Mouse (Mus musculus): ENCODE measurements around the gene Cd164l2.

Cd164l2 gene

GRCm38 (mm10) chr4:133196136-133196535 is 15.8 kb upstream of the Cd164l2 start:
- no peak for DNase-seq

DNA sequence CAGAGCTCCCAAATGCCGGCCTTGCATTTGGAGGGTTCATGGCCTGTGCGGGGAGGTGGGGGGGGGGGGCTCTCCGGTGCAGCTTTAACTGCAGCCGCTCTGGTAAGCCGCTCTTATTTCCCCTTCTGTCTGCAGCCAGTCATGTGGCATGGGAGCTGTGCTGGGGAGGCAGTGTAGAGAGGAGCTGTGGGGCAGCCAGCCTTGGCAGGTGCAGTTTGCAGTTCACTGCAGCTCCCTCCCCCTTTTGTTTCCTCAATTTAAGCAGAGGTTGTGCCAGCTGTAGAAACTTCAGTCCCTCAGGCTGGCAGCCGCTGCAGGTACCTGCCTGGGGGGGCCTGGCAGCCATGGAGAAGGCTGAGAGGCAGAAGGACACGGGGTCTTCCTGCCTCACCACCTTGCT is 15.1 kb upstream of the Cd164l2 start:
- no peak for DNase-seq

- DNase-seq, result no peak
Observed at GRCm38 (mm10) chr4:133197355-133197754, 14.6 kb upstream of the Cd164l2 start.

- peak; percentile 77 for DNase-seq
Observed at GRCm38 (mm10) chr4:133197801-133198286, 14.1 kb upstream of the Cd164l2 start.

DNA sequence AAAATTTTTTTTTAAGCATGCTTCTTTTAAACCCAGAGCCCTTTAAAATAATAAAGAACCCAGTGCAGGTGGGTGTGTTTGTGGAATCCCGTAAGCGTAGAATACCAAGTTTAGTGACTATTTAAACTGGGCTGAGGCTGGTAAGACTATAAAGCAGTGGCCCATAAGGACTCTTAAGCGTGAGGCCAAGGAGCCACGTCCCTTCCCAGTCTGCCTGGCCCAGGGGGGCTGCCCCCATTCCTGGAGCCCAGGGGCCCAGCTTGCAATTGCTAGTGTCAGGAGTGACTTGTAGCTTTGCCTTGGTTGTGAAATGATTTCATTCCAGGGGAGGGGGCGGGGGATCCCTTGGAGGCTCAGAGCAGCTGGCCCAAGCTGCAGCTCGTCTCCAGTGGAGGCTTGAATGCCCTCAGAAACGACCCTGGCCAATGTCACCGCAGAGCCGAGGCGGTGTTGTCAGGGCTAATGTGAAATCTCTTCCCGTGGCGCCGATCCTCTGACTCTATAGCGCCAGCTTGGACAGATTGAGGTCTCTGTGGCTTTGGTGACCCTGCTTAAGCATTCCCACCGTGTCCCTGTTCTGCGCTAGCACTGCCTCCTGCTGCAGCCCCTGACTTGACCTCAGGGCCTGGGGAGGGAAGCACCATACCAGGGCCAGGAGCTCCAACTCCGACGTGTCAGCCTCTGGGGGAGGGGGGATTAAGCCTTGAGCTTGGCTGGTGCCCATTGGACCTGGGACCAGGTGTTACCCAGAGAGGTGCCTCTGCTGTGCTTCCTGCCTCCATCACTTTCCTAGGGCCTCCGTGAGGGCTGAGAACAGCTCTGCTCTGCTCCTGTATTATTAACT is 13.4 kb upstream of the Cd164l2 start:
- DNase-seq, result peak; percentile 61

GRCm38 (mm10) chr4:133199743-133200142 is 12.2 kb upstream of the Cd164l2 start:
- no peak for DNase-seq

GRCm38 (mm10) chr4:133200343-133200742 is 11.6 kb upstream of the Cd164l2 start:
- DNase-seq, result peak; percentile 62

DNA sequence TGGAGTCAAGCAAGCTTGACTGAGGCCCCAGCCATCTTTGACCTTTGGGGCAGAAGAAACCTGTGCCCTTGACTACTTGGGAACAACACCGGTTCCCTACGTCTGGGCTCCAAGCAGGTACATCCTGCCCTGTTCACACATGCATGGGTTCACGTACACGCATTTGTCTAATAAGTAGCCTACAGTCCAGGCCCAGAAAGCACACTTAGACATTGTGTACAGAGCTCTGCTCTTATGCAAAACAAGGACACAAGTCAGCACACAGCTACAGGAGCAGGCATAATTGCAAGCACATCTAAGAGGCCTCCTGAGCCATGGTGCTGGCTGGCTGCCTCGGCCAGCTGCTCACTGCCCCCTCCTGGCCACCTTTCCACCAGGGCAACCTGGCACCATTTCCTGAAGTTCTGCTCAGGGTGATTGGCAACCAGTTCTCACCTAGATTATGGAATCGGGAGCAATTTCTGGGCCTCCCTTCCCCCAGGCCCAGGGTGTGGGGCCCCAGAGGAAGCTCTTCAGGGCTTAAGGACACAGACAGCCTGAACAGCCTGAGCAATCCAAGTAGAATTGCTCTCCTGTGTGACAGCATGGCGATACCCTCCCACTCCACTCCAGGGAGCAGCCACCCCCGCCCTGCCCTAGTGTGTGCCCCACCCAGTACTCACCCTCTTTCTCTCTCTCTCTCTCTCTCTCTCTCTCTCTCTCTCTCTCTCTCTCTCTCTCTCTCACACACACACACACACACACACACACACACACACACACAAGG is 10.7 kb upstream of the Cd164l2 start:
- DNase-seq, result peak; percentile 88

GRCm38 (mm10) chr4:133202254-133202653 is 9.7 kb upstream of the Cd164l2 start:
- no peak for DNase-seq

DNA sequence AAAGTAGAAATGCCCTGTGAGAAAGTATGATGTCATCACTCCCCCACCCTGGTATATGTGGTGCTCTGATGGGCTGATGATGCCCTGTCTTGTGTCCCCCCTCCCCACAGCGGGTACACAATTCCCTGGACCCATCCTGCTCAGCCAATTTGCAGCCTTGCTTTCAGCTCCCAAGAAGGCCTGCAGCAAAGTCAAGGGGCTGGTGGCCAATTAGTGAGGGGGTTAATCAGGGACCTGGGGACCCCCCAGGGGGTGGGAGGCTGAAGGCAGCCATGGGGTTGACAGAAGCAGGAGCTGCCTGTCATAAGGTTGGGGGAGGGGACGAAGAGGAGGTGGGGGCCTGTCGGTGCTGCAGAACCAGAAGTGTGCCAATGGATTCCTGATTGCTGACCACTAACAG is 8.3 kb upstream of the Cd164l2 start:
- DNase-seq, result no peak

DNA sequence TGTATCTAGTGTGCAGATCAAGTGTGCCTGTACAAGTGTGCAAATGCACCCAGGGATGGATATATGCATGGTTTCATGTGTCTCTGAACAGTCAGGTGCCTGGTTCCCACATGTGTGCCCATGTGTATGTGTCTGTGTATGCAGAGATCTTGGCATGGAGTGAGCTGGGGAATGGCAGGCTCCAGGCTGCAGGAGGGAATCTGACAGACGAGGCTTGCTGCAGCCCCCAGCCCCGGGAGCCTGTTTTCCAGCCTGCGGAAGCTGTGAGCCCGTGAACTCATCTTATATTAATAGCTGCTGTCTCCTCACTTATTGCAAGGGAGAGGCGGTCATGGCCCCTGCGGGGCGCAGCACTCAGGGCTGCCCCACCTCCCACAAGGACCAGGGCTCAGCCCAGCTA is 7.6 kb upstream of the Cd164l2 start:
- DNase-seq, result no peak

- DNase-seq, result peak; percentile 65
Observed at GRCm38 (mm10) chr4:133209366-133209765, 2.6 kb upstream of the Cd164l2 start.

DNA sequence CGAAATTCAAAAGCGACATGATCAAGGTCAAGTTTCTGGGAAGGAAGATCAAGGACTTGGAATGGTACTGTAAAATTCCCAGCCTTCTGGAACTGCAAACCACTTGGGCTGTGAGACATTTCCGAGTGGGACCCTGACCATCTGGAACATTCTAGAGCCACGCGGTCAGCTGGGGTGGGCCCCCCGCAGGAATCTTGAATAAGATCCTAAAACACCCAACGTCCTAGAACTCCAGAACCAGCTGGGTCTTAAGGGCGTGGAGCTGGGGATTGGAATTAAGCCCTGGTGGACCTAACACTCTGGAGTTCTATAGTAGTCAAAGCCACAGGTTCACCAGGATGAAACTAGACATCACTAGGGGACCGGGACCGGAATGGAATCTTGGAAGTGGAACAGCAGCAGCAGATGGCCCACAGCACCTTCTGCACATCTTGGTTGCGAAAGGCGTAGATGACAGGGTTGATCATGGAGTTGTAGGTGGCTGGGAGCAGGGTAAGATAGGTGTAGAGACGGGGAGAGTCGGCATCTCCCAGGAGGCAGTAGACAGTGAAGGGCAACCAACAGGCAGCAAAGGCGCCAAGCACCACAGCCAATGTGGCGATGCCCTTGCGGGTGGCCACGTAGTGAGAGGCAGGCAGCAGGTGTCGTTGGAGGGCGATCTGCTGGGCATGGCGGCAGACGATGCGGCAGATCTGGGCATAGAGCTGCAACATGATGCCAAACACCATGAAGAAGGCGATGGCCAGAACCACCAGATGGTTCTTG is 1.7 kb upstream of the Cd164l2 start:
- DNase-seq, result no peak

- no peak for DNase-seq
Observed at GRCm38 (mm10) chr4:133210788-133211390, 1.0 kb upstream of the Cd164l2 start.

DNA sequence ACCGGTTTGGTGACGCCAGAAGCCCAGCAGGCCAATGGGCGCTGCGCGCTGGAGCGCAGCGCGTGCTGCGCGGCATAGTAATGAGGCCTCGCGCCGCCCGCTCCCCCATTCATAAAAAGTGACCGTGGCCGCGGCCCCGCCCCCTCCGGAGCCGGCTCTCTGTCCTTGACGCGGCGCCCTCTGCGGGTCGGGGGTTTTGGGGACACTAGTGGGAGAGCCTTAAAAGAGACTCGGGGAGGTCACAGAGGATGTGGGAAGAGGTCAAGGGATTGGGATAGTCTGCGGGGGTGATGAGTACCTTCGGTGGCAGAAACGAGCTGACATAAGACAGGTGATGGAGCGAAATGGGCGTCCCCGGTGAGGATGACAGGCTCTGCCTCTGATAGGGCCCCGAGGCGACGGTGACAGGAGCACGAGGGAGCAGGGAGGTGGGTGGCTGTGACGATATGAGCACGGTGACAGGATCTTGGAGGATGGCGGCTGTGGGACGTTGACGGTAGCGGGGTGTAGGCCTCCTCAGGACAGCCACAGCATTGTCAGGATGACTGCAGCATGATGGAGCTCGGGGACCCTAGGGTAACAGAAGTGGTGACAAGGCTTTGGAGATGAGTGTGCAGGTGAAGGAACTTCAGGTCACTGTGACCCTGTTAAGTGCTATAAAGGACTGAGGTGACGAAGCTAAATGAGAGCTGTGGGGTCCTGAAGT is 784 bp downstream of the Cd164l2 start:
- DNase-seq, result peak; percentile 87

DNA sequence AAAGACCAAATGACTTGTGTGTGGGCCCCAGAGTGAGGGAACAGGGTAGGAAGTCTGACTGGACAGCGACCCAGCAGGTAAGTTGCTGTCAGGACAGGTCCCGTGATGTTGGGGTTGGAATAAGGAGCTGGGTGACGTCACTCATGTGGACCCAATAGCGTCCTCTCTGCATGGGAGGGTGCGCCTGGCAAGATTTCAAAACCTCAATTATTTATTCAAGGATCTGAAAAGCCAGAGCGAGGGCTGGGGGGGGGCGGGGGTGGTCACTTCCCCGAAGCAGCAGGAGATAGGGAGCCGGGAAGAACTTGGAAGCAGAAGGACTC is 1.3 kb downstream of the Cd164l2 start:
- peak; percentile 57 for DNase-seq

DNA sequence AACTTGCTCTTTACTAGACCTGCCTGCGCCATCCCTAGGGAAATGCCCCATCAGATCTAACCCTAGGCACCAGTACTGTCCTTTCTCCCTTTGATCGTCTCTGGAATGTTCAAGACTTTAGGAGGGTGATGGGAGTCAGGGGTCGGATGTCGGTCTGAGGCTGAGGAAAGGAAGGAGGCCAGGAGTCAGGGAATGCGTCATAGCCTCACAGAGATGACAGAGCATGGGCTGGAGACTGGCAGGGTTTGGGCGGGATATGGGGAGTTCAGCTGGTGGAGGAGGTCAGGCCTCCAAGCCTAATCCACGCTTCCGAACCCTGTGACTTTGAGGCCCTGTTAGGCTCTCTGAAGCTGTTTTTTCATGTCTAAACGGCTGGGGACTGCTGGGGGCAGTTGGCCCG is 1.7 kb downstream of the Cd164l2 start:
- no peak for DNase-seq

GRCm38 (mm10) chr4:133217641-133218040 is 5.7 kb downstream of the Cd164l2 start:
- DNase-seq, result peak; percentile 75

GRCm38 (mm10) chr4:133218745-133219144 is 6.8 kb downstream of the Cd164l2 start:
- no peak for DNase-seq

GRCm38 (mm10) chr4:133220656-133221055 is 8.7 kb downstream of the Cd164l2 start:
- peak; percentile 74 for DNase-seq

GRCm38 (mm10) chr4:133221701-133222100 is 9.8 kb downstream of the Cd164l2 start:
- DNase-seq, result no peak

- DNase-seq, result no peak
Observed at GRCm38 (mm10) chr4:133223875-133224274, 11.9 kb downstream of the Cd164l2 start.
